Mouse (Mus musculus) forebrain, embryonic 12.5 days (tissue): ENCODE results near the gene 2610528A11Rik. TPM values are rescaled to one million over a fixed set of nuclear protein-coding genes. Genes with fewer than 3 reads are reported as not detected.

Experiments
- ATAC-seq: fragments of 200-750 bp; cut with Nextera tagmentation; 2 replicates; pipeline ENCODE4 v1.8.0; 2017; ENCODE audit warnings: moderate TSS enrichment; ENCODE audit not compliant: low FRiP score
- H3K27ac ChIP-seq: fragments of 300-500 bp; sonication (generic); 2 replicates; pipeline ENCODE4 v1.5.1; 2016; ENCODE audit warnings: mild to moderate bottlenecking
- H3K27me3 ChIP-seq: fragments of 300-500 bp; sonication (generic); 2 replicates; pipeline ENCODE4 v1.6.1; 2016; ENCODE audit warnings: mild to moderate bottlenecking
- H3K36me3 ChIP-seq: fragments of 300-500 bp; sonication (generic); replicated peaks from 2 replicates; pipeline ENCODE4 v1.6.1; 2016; ENCODE audit warnings: mild to moderate bottlenecking
- H3K4me1 ChIP-seq: fragments of 300-500 bp; sonication (generic); 2 replicates; pipeline ENCODE4 v1.6.1; 2016
- H3K4me2 ChIP-seq: fragments of 300-500 bp; sonication (generic); 2 replicates; pipeline ENCODE4 v1.6.1; 2016; ENCODE audit warnings: mild to moderate bottlenecking, moderate library complexity
- H3K4me3 ChIP-seq: fragments of 300-500 bp; sonication (generic); replicated peaks from 2 replicates; pipeline ENCODE4 v1.5.1; 2016; ENCODE audit warnings: mild to moderate bottlenecking
- H3K9ac ChIP-seq: fragments of 300-500 bp; sonication (generic); 2 replicates; pipeline ENCODE4 v1.6.1; 2016; ENCODE audit warnings: mild to moderate bottlenecking
- H3K9me3 ChIP-seq: fragments of 300-500 bp; sonication (generic); 2 replicates; pipeline ENCODE4 v1.6.1; 2016
- WGBS: fragments of 180-500 bp; shearing (Covaris S2); methylation state at CpG from one replicate; pipeline ENCODE4 v1.1.7; 2016; 5-methylcytosine and 5-hydroxymethylcytosine counted together
- polyA plus RNA-seq: library from polyadenylated mRNA; unstranded; fragments of >200 nt; fragmentation: Nextera tagmentation; extraction: Ambion mirVana; gene quantifications from 2 replicates; pipeline ENCODE4 v1.2.1, GENCODE M21; 2016

2610528A11Rik gene
- polyA plus RNA-seq, 1 experiment from 2014 or later, result not detected

DNA sequence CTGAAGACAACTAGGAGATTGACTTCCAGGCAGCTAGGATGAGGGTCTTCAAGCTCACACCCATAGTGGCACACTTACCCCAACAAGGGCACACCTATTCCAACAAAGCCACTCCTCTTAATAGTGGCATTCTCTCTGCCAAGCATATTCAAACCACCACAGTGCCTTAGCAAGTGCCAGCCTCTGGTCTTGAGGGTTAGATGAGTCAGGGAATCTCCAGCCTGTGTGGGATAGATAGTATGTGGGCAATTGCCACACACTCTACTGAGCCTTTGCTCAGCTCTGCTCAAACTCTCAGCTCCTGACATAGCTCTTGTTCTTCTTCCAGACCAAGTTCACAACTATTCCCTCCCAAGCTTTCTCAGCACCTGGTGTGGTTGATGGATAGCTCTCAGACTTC lies 2.5 kb downstream of the 2610528A11Rik start:
- H3K4me2 ChIP-seq, result no peak overlapping the region
- H3K9ac ChIP-seq, result no peak overlapping the region
- no peaks in the 10 kb centered on the region for H3K9me3 ChIP-seq
- H3K36me3 ChIP-seq, result no peaks in the 10 kb centered on the region
- no peak overlapping the region for H3K4me3 ChIP-seq
- H3K27ac ChIP-seq, result no peak overlapping the region
- no peak for ATAC-seq
- no peaks in the 10 kb centered on the region for H3K27me3 ChIP-seq
- no peaks in the 10 kb centered on the region for H3K4me1 ChIP-seq

- H3K4me2 ChIP-seq, result no peak overlapping the region
- no peaks in the 10 kb centered on the region for H3K36me3 ChIP-seq
- no peak overlapping the region for H3K4me3 ChIP-seq
- no peaks in the 10 kb centered on the region for H3K9me3 ChIP-seq
- H3K27ac ChIP-seq, result no peak overlapping the region
- WGBS, result 94% methylated on average over 2 of the region's 2 CpGs
- H3K4me1 ChIP-seq, result no peaks in the 10 kb centered on the region
- H3K27me3 ChIP-seq, result no peaks in the 10 kb centered on the region
- no peak for ATAC-seq
- no peak overlapping the region for H3K9ac ChIP-seq
Observed at GRCm38 (mm10) chr14:37110456-37110855, 3.4 kb downstream of the 2610528A11Rik start.

GRCm38 (mm10) chr14:37109975-37110374 lies 3.8 kb downstream of the 2610528A11Rik start:
- H3K9me3 ChIP-seq, result no peaks in the 10 kb centered on the region
- no peak overlapping the region for H3K4me3 ChIP-seq
- 78% methylated on average over 9 of the region's 9 CpGs for WGBS
- H3K4me2 ChIP-seq, result no peak overlapping the region
- no peak overlapping the region for H3K9ac ChIP-seq
- no peak overlapping the region for H3K27ac ChIP-seq
- H3K4me1 ChIP-seq, result no peaks in the 10 kb centered on the region
- H3K27me3 ChIP-seq, result no peaks in the 10 kb centered on the region
- H3K36me3 ChIP-seq, result no peaks in the 10 kb centered on the region
- no peak for ATAC-seq

- H3K27ac ChIP-seq, result no peak overlapping the region
- no peaks in the 10 kb centered on the region for H3K36me3 ChIP-seq
- H3K4me3 ChIP-seq, result no peak overlapping the region
- H3K4me2 ChIP-seq, result no peak overlapping the region
- no peaks in the 10 kb centered on the region for H3K4me1 ChIP-seq
- ATAC-seq, result no peak
- WGBS, result 90% methylated on average over 8 of the region's 8 CpGs
- H3K9ac ChIP-seq, result no peak overlapping the region
- no peaks in the 10 kb centered on the region for H3K27me3 ChIP-seq
- no peaks in the 10 kb centered on the region for H3K9me3 ChIP-seq
Observed at GRCm38 (mm10) chr14:37109460-37109859, 4.4 kb downstream of the 2610528A11Rik start.

GRCm38 (mm10) chr14:37105846-37106245 lies 8.0 kb downstream of the 2610528A11Rik start:
- Histone ChIP-seq H3K4me2 (no peak overlapping the region), H3K4me3 (no peak overlapping the region), H3K4me1 (no peaks in the 10 kb centered on the region), H3K27me3 (no peaks in the 10 kb centered on the region), H3K27ac (no peak overlapping the region), H3K36me3 (no peaks in the 10 kb centered on the region), H3K9me3 (no peaks in the 10 kb centered on the region), H3K9ac (no peak overlapping the region)
- WGBS, result 41% methylated on average over 7 of the region's 7 CpGs
- 0 out of 2 replicates have a peak, but pooled peaks have one; percentile 39 for ATAC-seq

GRCm38 (mm10) chr14:37104747-37105146 lies 9.1 kb downstream of the 2610528A11Rik start:
- 75% methylated on average over 5 of the region's 5 CpGs for WGBS
- Histone ChIP-seq H3K4me2 (no peak overlapping the region), H3K9ac (no peak overlapping the region), H3K27me3 (peaks cover 1% of the 10 kb centered on the region; the same call in 1 of the 2 replicates), H3K9me3 (no peaks in the 10 kb centered on the region), H3K4me1 (no peaks in the 10 kb centered on the region), H3K36me3 (no peaks in the 10 kb centered on the region), H3K4me3 (no peak overlapping the region), H3K27ac (no peak overlapping the region)
- no peak for ATAC-seq

- H3K9me3 ChIP-seq, result no peaks in the 10 kb centered on the region
Observed at GRCm38 (mm10) chr14:37102484-37102883, 11.3 kb downstream of the 2610528A11Rik start.

GRCm38 (mm10) chr14:37101531-37101930 lies 12.3 kb downstream of the 2610528A11Rik start:
- no peaks in the 10 kb centered on the region for H3K9me3 ChIP-seq
- no peak overlapping the region for H3K27ac ChIP-seq
- H3K27me3 ChIP-seq, result peaks cover 33% of the 10 kb centered on the region
- no peak overlapping the region for H3K9ac ChIP-seq
- H3K4me2 ChIP-seq, result no peak overlapping the region
- WGBS, result 85% methylated on average over 5 of the region's 5 CpGs
- peaks cover 11% of the 10 kb centered on the region for H3K4me1 ChIP-seq
- H3K4me3 ChIP-seq, result no peak overlapping the region
- ATAC-seq, result no peak
- H3K36me3 ChIP-seq, result no peaks in the 10 kb centered on the region

More at GRCm38 (mm10) chr14:37102484-37102883, 11.3 kb downstream of the 2610528A11Rik start:
- 86% methylated on average over 3 of the region's 3 CpGs for WGBS
- Histone ChIP-seq H3K27me3 (peaks cover 24% of the 10 kb centered on the region), H3K27ac (no peak overlapping the region), H3K4me1 (peaks cover 11% of the 10 kb centered on the region), H3K4me2 (no peak overlapping the region), H3K36me3 (no peaks in the 10 kb centered on the region), H3K4me3 (no peak overlapping the region), H3K9ac (no peak overlapping the region)
- ATAC-seq, result no peak

DNA sequence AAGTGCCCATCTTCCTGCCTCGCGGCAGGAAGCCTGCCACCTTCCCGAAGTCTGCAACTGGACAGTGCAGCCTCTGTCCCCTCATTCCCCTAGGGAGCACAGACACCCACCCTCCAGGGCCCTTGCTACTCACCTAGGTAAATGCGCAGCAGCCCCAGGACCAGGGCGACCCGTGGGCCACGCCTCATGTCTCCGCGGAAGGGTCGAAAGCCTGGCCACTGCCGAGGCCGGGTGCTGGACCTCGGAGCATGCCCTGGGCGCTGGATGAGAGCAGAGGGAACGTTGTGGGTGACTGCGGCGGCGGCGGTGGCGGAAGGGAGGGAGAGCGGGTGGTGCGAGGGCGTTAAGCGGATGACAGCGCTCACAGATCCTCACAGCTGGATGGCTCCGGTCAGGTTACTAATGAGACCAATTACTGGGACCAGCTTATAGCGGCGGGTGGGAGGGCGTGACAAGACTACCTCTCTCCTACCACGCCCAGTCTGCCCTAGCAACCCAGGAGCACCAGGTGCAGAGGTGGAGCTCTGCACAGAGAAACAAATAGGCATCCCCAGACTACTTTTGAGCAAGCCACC lies 15.8 kb downstream of the 2610528A11Rik start, which contains the start of gene Cdhr1:
Cdhr1 (minus strand) TSS at position 392 of the 575 bp plus-strand sequence.
- peak within 1 kb of the TSS; percentile 77 for H3K4me2 ChIP-seq
- 1% methylated on average over 30 of the region's 30 CpGs for WGBS
- H3K27ac ChIP-seq, result no peak within 1 kb of the TSS
- peaks cover 11% of the 10 kb centered on the region for H3K4me1 ChIP-seq
- no peaks in the 10 kb centered on the region for H3K36me3 ChIP-seq
- H3K9ac ChIP-seq, result peak within 1 kb of the TSS; percentile 44; the same call in 1 of the 2 replicates
- H3K4me3 ChIP-seq, result peak within 1 kb of the TSS; percentile 38
- no peaks in the 10 kb centered on the region for H3K9me3 ChIP-seq
- H3K27me3 ChIP-seq, result peaks cover 43% of the 10 kb centered on the region
- ATAC-seq, result peak; percentile 87

GRCm38 (mm10) chr14:37095556-37095955 lies 18.3 kb downstream of the 2610528A11Rik start:
- H3K4me3 ChIP-seq, result no peak overlapping the region
- no peak overlapping the region for H3K4me2 ChIP-seq
- H3K4me1 ChIP-seq, result peaks cover 11% of the 10 kb centered on the region
- ATAC-seq, result no peak
- H3K27ac ChIP-seq, result no peak overlapping the region
- no peaks in the 10 kb centered on the region for H3K36me3 ChIP-seq
- H3K9ac ChIP-seq, result no peak overlapping the region
- WGBS, result 88% methylated on average over 4 of the region's 4 CpGs
- H3K9me3 ChIP-seq, result no peaks in the 10 kb centered on the region
- peaks cover 43% of the 10 kb centered on the region for H3K27me3 ChIP-seq

GRCm38 (mm10) chr14:37094436-37094835 lies 19.4 kb downstream of the 2610528A11Rik start:
- no peak overlapping the region for H3K27ac ChIP-seq
- no peak overlapping the region for H3K4me2 ChIP-seq
- H3K9ac ChIP-seq, result no peak overlapping the region
- H3K27me3 ChIP-seq, result peaks cover 39% of the 10 kb centered on the region
- no peaks in the 10 kb centered on the region for H3K9me3 ChIP-seq
- peaks cover 11% of the 10 kb centered on the region for H3K4me1 ChIP-seq
- H3K36me3 ChIP-seq, result no peaks in the 10 kb centered on the region
- 73% methylated on average over 6 of the region's 6 CpGs for WGBS
- no peak for ATAC-seq
- no peak overlapping the region for H3K4me3 ChIP-seq

GRCm38 (mm10) chr14:37083755-37084154 lies 30.1 kb downstream of the 2610528A11Rik start:
- Histone ChIP-seq H3K4me3 (no peak overlapping the region), H3K27me3 (no peaks in the 10 kb centered on the region), H3K27ac (no peak overlapping the region), H3K4me1 (peaks cover 7% of the 10 kb centered on the region), H3K9ac (no peak overlapping the region), H3K9me3 (no peaks in the 10 kb centered on the region), H3K36me3 (no peaks in the 10 kb centered on the region), H3K4me2 (no peak overlapping the region)
- 25% methylated on average over 4 of the region's 4 CpGs for WGBS
- ATAC-seq, result no peak

- Histone ChIP-seq H3K4me2 (no peak overlapping the region), H3K9me3 (no peaks in the 10 kb centered on the region), H3K36me3 (no peaks in the 10 kb centered on the region), H3K4me1 (peaks cover 7% of the 10 kb centered on the region), H3K4me3 (no peak overlapping the region), H3K27me3 (no peaks in the 10 kb centered on the region), H3K27ac (no peak overlapping the region), H3K9ac (no peak overlapping the region)
- ATAC-seq, result no peak
- 97% methylated on average over 1 of the region's 1 CpGs for WGBS
Observed at GRCm38 (mm10) chr14:37080724-37081123, 33.1 kb downstream of the 2610528A11Rik start.
